Mouse (Mus musculus) liver, embryonic 14.5 days (tissue): Measurements from ENCODE around the gene Sap18b.

Experiments
- CTCF ChIP-seq: IDR thresholded peaks from 2 replicates; pipeline ENCODE4 v1.5.1; 2016; ENCODE audit warnings: antibody characterized with exemption, low read depth, control low read depth
- EP300 ChIP-seq: IDR thresholded peaks from 2 replicates; pipeline ENCODE4 v1.6.1; 2016; ENCODE audit warnings: antibody characterized with exemption, low read depth

GRCm38 (mm10) chr8:95799117-95799516 lies 26.0 kb upstream of the Sap18b start:
- TF ChIP-seq CTCF: no peak
- TF ChIP-seq EP300: no peak
